Mouse (Mus musculus): Measurements from ENCODE around the gene Bfsp1.

- TF ChIP-seq CTCF (IDR thresholded peaks at IDR 0.05; ENCODE audit: insufficient read depth, low read length) (no peak), POLR2A (IDR thresholded peaks at IDR 0.05; ENCODE audit: borderline replicate concordance, extremely low read depth, low read depth, low read length) (no peak)
These were observed 13.1 kb upstream of the Bfsp1 start for GRCm38 (mm10) chr2:143876026-143876425.

Data from lung, adult 2 months (tissue).